Mouse (Mus musculus): ENCODE measurements at regions not wholly inside any gene's neighbourhood (a gene's known extent, or its start where the extent isn't known, plus 50 kb on each side); places are given as distances from the start of the nearest gene placed in this dataset.

DNA sequence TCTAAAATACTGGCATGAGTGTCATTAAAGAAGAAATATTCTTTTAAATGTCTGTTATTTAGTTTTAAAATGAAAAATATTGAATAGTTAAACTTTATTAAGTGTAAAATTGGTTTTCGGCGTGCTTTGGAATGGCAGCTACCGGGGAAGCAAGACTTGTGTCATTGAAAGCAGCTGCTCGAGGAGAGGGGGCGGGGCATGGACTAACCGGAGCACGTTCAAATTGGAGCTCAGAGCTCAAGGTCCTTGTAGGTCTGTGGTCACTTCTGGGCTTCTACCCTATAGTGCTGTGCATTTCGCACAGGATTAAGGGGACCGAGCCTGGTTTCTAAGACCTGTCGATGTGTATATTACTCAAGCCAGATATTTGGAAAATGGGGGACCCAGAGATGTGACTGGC, 309.0 kb downstream of the Tshz3 start:
- H3K27ac ChIP-seq (replicated peaks; ENCODE audit: insufficient read depth, low read depth, low read length), result no peak overlapping the region
- no peak for DNase-seq (ENCODE audit: extremely low read depth, low read depth, low spot score)
- H3K36me3 ChIP-seq (ENCODE audit: control insufficient read depth, insufficient read depth, low read length), result no peaks in the 10 kb centered on the region
- H3K4me3 ChIP-seq (ENCODE audit: insufficient read depth, low read depth, low read length), result no peak overlapping the region
- TF ChIP-seq CTCF (IDR thresholded peaks at IDR 0.05; ENCODE audit: low read depth, low read length) (no peak), POLR2A (IDR thresholded peaks at IDR 0.05; ENCODE audit: extremely low read depth, insufficient read depth, low read length) (no peak)
- H3K4me1 ChIP-seq (ENCODE audit: control insufficient read depth, insufficient read depth, low read length), result peaks cover 6% of the 10 kb centered on the region
- WGBS, result 78% methylated on average over 10 of the region's 10 CpGs
- H3K79me2 ChIP-seq (ENCODE audit: control insufficient read depth, insufficient read depth, low read length), result no peaks in the 10 kb centered on the region
- no peaks in the 10 kb centered on the region for H3K27me3 ChIP-seq (ENCODE audit: control insufficient read depth, insufficient read depth, low read length)
- no peak overlapping the region for H3K9ac ChIP-seq (ENCODE audit: low read depth, low read length)

DNA sequence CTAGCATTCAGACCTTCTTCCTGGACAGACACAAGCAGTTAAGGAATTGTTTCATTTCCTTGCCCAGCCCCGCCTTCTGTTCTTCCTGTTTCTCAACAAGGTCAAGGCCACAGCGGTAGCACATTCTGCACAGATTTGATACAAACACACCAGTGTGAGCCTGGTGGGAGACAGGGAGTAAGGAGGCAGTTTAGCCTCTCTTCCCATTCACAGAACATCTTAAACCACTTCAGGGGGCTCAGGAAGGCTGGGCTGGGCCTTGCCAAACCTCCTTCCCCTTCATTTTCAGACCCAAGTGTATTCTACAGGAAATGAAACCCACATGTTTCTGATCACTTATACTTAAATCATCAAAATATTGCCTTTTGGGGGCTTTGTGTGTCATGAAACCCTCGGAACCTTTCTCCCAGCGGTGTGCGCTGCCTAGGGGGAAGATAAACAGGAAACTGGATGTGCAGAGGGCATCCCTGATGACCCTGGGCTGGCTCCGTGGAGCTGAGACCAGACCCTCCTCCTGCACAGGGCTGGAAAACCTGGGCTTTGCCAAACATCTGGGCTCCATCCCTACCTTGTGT, 313.3 kb downstream of the Tshz3 start:
- TF ChIP-seq POLR2A (IDR thresholded peaks at IDR 0.05; ENCODE audit: extremely low read depth, insufficient read depth, low read length) (no peak), CTCF (IDR thresholded peaks at IDR 0.05; ENCODE audit: low read depth, low read length) (no peak)
- Histone ChIP-seq H3K4me1 (ENCODE audit: control insufficient read depth, insufficient read depth, low read length) (0 out of 2 replicates have a peak, but pooled peaks cover 3% of the 10 kb centered on the region), H3K4me3 (ENCODE audit: insufficient read depth, low read depth, low read length) (no peak overlapping the region), H3K36me3 (ENCODE audit: control insufficient read depth, insufficient read depth, low read length) (no peaks in the 10 kb centered on the region), H3K79me2 (ENCODE audit: control insufficient read depth, insufficient read depth, low read length) (no peaks in the 10 kb centered on the region), H3K27ac (replicated peaks; ENCODE audit: insufficient read depth, low read depth, low read length) (peak overlapping the region; percentile 60), H3K27me3 (ENCODE audit: control insufficient read depth, insufficient read depth, low read length) (no peaks in the 10 kb centered on the region), H3K9ac (ENCODE audit: low read depth, low read length) (no peak overlapping the region)
- peak; percentile 26 for DNase-seq (ENCODE audit: extremely low read depth, low read depth, low spot score)
- 57% methylated on average over 6 of the region's 6 CpGs for WGBS

DNA sequence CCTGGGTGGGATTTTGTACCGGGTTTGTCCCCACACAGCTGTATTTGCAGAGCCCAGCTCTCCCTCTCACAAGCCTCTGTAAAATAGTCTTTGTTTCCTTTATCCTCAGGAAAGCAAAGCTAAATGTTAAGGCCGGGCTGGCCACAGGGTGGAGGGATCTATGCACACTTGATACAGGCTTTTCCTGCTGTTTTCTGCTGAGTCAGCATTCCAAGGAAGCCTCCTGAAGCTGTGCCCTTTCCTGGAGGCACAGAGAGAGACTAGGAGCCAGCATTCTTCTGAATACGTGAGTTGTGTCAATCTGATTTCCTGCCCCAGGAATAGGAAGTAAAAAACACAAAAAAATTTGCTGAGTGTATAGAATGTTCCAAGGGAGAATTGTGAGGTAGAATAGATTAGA, 322.2 kb downstream of the Tshz3 start:
- H3K4me1 ChIP-seq (ENCODE audit: control insufficient read depth, insufficient read depth, low read length), result no peaks in the 10 kb centered on the region; the same call in 1 of the 2 replicates
- H3K27me3 ChIP-seq (ENCODE audit: control insufficient read depth, insufficient read depth, low read length), result no peaks in the 10 kb centered on the region
- no peak overlapping the region for H3K9ac ChIP-seq (ENCODE audit: low read depth, low read length)
- TF ChIP-seq POLR2A (IDR thresholded peaks at IDR 0.05; ENCODE audit: extremely low read depth, insufficient read depth, low read length) (no peak), CTCF (IDR thresholded peaks at IDR 0.05; ENCODE audit: low read depth, low read length) (no peak)
- H3K79me2 ChIP-seq (ENCODE audit: control insufficient read depth, insufficient read depth, low read length), result no peaks in the 10 kb centered on the region
- 69% methylated on average over 3 of the region's 3 CpGs for WGBS
- peak; percentile 11 for DNase-seq (ENCODE audit: extremely low read depth, low read depth, low spot score)
- H3K27ac ChIP-seq (replicated peaks; ENCODE audit: insufficient read depth, low read depth, low read length), result peak overlapping the region; percentile 76
- no peaks in the 10 kb centered on the region for H3K36me3 ChIP-seq (ENCODE audit: control insufficient read depth, insufficient read depth, low read length)
- H3K4me3 ChIP-seq (ENCODE audit: insufficient read depth, low read depth, low read length), result no peak overlapping the region

DNA sequence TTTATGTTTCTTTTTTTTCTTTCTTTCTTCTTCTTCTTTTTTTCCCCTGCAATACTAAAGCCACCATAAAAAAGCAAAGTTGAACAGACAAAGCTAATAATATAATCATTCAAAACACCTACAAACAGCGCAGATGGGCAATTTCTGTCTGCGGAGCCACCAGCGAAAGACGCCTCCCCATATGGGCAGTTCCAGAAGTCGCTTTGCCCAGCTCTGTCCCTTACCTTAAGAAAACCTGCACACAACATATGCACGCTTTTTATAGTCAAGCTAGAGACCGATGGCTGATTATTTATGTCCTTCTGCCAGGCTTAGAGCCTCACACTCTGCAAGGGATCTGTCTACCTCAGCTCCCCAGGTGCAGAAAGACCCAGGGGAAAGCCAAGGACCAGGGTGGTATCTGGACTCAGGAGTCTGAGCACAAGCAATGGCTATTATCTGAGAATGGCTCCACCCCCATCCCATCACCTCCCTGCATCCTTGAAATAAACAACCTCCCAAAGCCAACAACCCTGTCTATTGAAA, 326.6 kb downstream of the Tshz3 start:
- WGBS, result 94% methylated on average over 7 of the region's 7 CpGs
- Histone ChIP-seq H3K79me2 (ENCODE audit: control insufficient read depth, insufficient read depth, low read length) (no peaks in the 10 kb centered on the region), H3K27me3 (ENCODE audit: control insufficient read depth, insufficient read depth, low read length) (no peaks in the 10 kb centered on the region), H3K4me3 (ENCODE audit: insufficient read depth, low read depth, low read length) (no peak overlapping the region), H3K36me3 (ENCODE audit: control insufficient read depth, insufficient read depth, low read length) (no peaks in the 10 kb centered on the region), H3K4me1 (ENCODE audit: control insufficient read depth, insufficient read depth, low read length) (no peaks in the 10 kb centered on the region), H3K27ac (replicated peaks; ENCODE audit: insufficient read depth, low read depth, low read length) (no peak overlapping the region), H3K9ac (ENCODE audit: low read depth, low read length) (no peak overlapping the region)
- no peak for TF ChIP-seq CTCF (IDR thresholded peaks at IDR 0.05; ENCODE audit: low read depth, low read length)
- TF ChIP-seq POLR2A (IDR thresholded peaks at IDR 0.05; ENCODE audit: extremely low read depth, insufficient read depth, low read length), result no peak
- DNase-seq (ENCODE audit: extremely low read depth, low read depth, low spot score), result no peak

DNA sequence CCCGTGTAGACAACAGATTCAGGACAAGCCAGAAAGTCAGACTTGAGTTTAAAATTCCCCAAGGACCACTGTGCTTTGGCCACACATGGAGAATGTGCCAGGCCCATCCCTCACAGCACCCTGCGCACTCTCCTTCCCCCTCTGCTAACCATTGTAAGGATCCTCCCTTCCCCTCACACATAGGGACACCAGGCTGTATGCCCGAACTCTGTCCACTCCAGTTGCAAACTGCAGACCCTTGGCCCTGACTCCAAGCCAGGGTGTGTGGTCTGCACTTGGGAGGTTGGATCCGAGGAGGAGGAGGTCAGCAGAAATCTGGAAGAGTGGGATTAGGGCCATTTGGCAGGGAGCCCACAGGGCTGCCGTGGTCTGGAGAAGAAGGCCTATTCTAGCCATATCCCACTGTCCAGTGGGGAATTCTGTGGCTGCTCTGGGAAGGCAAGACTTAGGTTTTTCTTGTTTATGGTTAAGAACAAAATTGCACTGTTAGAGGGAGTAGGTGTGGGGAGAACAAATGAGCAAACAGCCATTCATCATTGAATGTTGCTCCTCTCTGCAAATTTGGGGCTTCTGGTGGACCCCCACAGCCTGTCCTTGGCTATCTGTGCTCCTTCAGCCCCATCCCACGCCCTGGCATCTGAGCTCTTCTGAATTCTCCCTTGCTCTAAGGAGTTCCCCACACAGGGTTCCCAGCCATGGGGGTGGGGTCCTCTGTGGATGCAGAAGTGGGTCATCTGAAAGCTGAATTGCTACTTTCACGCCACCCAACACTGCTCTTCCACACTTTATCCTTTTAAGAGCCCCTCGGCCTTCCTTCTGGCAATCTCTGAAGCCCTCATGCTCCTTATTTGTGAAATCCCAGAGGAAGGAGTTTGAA, 366.9 kb downstream of the Tshz3 start:
- H3K4me3 ChIP-seq (ENCODE audit: insufficient read depth, low read depth, low read length), result no peak overlapping the region
- H3K36me3 ChIP-seq (ENCODE audit: control insufficient read depth, insufficient read depth, low read length), result no peaks in the 10 kb centered on the region
- H3K9ac ChIP-seq (ENCODE audit: low read depth, low read length), result no peak overlapping the region
- H3K27me3 ChIP-seq (ENCODE audit: control insufficient read depth, insufficient read depth, low read length), result no peaks in the 10 kb centered on the region
- TF ChIP-seq CTCF (IDR thresholded peaks at IDR 0.05; ENCODE audit: low read depth, low read length) (no peak), POLR2A (IDR thresholded peaks at IDR 0.05; ENCODE audit: extremely low read depth, insufficient read depth, low read length) (no peak)
- no peak for DNase-seq (ENCODE audit: extremely low read depth, low read depth, low spot score)
- WGBS, result 79% methylated on average over 8 of the region's 8 CpGs
- no peaks in the 10 kb centered on the region for H3K4me1 ChIP-seq (ENCODE audit: control insufficient read depth, insufficient read depth, low read length)
- H3K27ac ChIP-seq (replicated peaks; ENCODE audit: insufficient read depth, low read depth, low read length), result no peak overlapping the region
- no peaks in the 10 kb centered on the region for H3K79me2 ChIP-seq (ENCODE audit: control insufficient read depth, insufficient read depth, low read length)

Measured in liver, adult 2 months (tissue).